Mouse (Mus musculus) brown adipose tissue, adult 24 weeks (tissue): ENCODE data around the gene Rtl8a. TPM values are rescaled to one million over a fixed set of nuclear protein-coding genes. Genes with fewer than 3 reads are reported as not detected.
"Not testable (repeated sequence)": the region's sequence is repeated elsewhere in the genome, so short reads cannot be mapped to it uniquely, and the experiment has no call there.

ENCODE experiments used
- H3K27ac ChIP-seq: fragments of 200-500 bp; replicated peaks from 2 replicates; pipeline ENCODE4 v1.5.1; 2012; ENCODE audit warnings: low read depth, mild to moderate bottlenecking, low read length
- H3K4me1 ChIP-seq: fragments of 200-500 bp; 2 replicates; pipeline ENCODE4 v1.6.1; 2012; ENCODE audit warnings: low read length, mixed read lengths; ENCODE audit not compliant: control insufficient read depth, insufficient read depth, insufficient read length
- H3K4me3 ChIP-seq: fragments of 200-500 bp; 2 replicates; pipeline ENCODE4 v1.5.1; 2012; ENCODE audit warnings: low read depth, mild to moderate bottlenecking, low read length, moderate library complexity; ENCODE audit not compliant: insufficient read depth
- polyA plus RNA-seq: library from polyadenylated mRNA; stranded (reverse); fragments of >200 nt; gene quantifications from 2 replicates; pipeline ENCODE4 v1.2.4, GENCODE M21; 2012; ENCODE audit not compliant: missing spikeins, insufficient read depth, insufficient read length

Gene Rtl8a
- polyA plus RNA-seq, 1 experiment, result 42.7 TPM

DNA sequence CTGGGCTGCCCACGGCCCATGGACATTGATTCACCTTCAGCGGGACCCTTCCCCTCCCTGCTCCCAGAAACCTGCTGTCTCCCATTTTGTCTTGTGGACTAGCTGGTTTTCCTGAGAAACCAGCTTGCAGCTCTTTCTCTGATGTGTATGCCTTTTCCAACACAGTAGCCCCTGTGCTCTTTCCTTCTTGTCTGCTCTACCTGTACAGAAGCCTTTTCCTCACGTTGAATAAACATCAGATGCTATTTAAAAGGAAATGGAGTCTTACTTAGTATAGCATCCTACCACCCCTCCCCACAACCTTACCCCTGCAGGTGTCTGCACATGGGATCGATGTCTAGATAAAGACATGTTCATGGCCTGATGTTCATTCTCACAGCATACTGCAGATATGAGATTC, 34.6 kb downstream of the Rtl8a start, which contains the start of gene Gm14597:
Gene Gm14597 (minus strand): TSS at position 101 of the 400 bp plus-strand sequence.
- not testable (repeated sequence) for H3K4me1 ChIP-seq
- Histone ChIP-seq H3K4me3 (peak within 1 kb of the TSS; percentile 90), H3K27ac (peak within 1 kb of the TSS; percentile 68)

DNA sequence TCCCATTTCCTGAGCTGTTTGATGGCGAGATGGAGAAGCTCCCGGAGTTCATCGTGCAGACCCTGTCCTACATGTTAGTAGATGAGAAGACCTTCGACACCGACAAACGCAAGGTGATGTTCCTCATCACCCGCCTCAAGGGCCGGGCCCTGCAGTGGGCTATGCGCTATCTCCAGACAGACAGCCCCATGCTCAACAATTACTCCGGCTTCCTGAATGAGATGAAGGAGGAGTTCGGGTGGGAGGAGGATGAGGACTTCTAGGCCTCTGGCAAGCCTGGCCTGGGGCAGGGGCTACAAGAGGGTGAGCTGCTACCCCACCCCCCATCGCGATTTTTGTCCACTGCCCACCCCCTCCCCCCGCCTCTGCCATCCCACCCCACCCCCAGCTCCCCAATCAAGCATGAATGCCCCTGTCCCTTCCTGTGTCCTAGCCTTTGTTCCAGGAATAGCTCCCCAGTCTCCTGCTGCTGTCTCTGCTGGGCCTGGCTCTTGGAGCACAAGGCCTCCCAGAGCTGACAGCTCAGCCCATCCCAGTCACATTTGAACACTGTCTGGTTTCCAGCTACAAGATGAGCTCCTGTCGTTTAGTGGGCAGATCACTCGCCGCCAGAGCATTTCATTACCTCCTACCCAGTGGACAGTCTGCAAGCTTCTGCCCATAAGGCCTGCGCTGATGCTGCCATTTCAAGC, 35.2 kb downstream of the Rtl8a start:
- peak overlapping the region; percentile 90 for H3K4me3 ChIP-seq
- peak overlapping the region; percentile 68 for H3K27ac ChIP-seq
- H3K4me1 ChIP-seq, result no peaks in the 10 kb centered on the region

GRCm38 (mm10) chrX:53607242-53608121, 36.0 kb downstream of the Rtl8a start, which contains the start of gene Rtl8c:
Gene Rtl8c (plus strand): TSS chrX:53608032.
- Histone ChIP-seq H3K4me3 (peak within 1 kb of the TSS; percentile 90), H3K4me1 (no peaks in the 10 kb centered on the region), H3K27ac (peak within 1 kb of the TSS; percentile 68)

DNA sequence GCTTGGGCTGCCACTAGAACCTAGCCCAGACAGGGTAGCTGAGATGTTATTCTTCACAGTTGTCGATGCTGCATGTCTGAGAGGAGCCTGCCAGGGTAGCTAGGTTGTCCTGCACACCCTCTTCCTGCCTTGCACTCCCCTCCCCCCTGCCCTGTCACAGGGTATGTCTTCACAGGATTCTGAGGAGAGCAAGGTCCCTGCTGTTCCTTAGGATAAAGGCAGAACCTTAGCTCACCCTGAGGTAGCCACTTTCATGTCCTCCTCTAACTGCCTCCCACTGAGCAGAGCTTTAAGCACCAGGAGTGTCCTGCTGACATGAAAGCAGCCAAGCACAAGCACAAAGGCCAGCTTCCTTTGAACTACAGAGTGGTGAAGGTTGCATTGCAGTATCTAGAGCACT, 37.3 kb downstream of the Rtl8a start:
- not testable (repeated sequence) for H3K27ac ChIP-seq, H3K4me3 ChIP-seq, H3K4me1 ChIP-seq

GRCm38 (mm10) chrX:53599993-53600392, 43.5 kb downstream of the Rtl8a start:
- H3K4me1 ChIP-seq, H3K27ac ChIP-seq, H3K4me3 ChIP-seq: not testable (repeated sequence)

Other genes starting within 250 kb of the Rtl8a start
- not detected in 2 replicates for gene Etd, start 208.8 kb downstream of the Rtl8a start, polyA plus RNA-seq
- gene Rtl8c, start 35.6 kb downstream of the Rtl8a start, polyA plus RNA-seq, result 7.7 and 10.1 TPM in 2 replicates
- not detected in 2 replicates for gene Gm14597, start 34.7 kb downstream of the Rtl8a start, polyA plus RNA-seq
- 15.3 and 19.4 TPM in 2 replicates for gene Rtl8b, start 26.7 kb upstream of the Rtl8a start, polyA plus RNA-seq
- not detected in 2 replicates for gene 4930502E18Rik, start 81.1 kb upstream of the Rtl8a start, polyA plus RNA-seq
- gene 1700013H16Rik, start 114.1 kb upstream of the Rtl8a start, polyA plus RNA-seq, result not detected in 2 replicates
- not detected in 2 replicates for gene Zfp36l3, start 132.7 kb upstream of the Rtl8a start, polyA plus RNA-seq
- gene Xlr, start 154.0 kb upstream of the Rtl8a start, polyA plus RNA-seq, result 1.5 and 2.3 TPM in 2 replicates